Mouse (Mus musculus): Measurements from ENCODE around the gene Gm21969.
A peak's percentile ranks its signal among the peaks of the same experiment; 100 is the strongest.

The Gm21969 gene

DNA sequence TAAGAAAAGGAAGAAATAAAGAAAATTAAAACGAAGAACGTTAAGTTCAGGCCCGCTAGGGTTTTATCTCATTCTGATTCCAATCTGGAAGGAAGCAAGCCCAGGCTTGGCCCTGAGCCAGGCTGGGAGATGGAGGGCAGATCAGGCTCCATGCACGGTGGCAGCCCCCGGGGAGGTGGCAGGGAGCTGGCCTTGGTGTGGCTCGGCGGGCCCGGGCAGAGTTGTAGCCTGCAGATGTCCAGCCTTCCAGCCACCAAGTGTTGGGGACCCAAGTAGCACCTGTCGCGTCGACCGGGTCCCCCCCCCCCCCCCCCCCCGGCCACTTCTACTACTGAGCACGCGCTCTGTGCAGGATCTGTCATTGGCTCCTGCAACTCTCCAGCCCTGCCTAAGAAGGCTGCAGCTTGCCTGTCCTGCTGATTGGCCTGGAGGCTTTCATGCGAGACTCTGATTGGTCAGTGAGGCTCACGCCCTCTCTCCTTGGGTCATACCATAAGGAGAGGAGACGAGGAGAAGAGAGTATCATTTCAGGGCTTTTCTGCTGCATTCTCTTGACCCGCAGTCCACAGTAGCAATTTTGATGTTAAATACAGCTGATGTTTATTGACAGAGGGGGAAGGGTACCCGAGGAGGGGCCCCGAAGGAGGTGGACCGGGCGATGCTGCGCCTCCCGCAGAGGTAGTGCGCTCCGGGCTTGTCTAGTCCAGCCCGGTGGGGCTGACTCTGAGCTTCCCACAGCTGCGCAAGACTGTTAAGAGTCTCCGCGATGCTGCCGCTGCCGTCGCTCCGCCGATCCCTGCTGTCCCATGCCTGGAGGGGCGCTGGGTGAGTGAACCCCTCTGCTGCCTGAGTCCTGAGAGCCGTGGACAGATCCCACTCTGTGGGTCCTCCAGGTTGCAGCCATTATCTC, 19.6 kb downstream of the Gm21969 start, which contains the start of gene Aldh4a1:
Aldh4a1 (plus strand) TSS at position 494 of the 910 bp plus-strand sequence.
- peak; percentile 87 for DNase-seq

DNA sequence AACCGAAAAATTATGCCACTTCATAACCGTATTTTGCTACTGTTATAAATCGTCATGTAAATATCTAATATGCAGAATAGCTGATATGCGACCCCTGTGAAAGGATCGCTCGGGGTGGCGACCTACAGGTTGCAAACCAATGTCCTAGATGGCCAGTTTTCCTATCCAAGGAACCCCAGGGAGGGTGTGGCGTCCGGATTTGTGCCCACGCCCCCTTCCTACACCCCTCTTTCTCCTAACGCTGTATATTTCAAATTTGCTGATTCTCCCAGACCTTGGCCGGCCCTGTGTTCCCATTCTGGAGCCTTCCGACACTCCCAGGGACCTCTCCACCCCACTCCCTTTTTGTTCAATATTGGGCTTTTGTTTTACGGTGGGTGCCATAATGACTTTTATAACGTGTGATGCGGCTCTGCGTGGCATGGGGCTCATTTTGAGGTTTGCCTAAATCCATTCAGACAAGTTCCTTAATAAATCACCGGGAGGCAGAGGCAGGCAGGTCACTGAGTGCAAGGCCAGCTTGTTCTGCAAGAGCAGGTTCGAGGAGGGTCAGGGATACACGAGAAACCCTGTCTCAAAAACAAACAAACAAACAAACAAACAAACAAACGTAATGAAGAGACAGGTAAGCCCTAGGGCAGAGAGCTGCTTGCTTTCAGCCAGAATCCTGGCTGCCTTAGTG, 20.6 kb downstream of the Gm21969 start:
- no peak for DNase-seq

DNA sequence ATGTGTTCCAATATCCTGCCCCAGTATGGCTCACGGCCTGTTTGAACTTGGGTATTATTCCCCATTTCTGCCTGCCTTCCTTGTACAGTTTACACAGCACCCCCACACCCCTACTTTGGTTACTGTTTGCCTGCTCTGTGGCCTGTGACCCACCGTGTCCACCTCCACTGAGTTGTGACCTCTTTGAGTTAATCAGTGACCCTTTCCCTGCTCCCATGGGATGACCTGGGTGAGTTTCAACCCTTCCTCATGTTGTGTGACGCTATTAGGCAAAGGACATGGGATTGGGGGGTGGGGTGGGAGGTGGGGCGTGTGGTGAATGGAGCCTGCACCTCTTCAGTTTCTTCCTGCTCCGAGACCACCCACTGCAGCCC, 21.1 kb downstream of the Gm21969 start:
- no peak for DNase-seq

DNA sequence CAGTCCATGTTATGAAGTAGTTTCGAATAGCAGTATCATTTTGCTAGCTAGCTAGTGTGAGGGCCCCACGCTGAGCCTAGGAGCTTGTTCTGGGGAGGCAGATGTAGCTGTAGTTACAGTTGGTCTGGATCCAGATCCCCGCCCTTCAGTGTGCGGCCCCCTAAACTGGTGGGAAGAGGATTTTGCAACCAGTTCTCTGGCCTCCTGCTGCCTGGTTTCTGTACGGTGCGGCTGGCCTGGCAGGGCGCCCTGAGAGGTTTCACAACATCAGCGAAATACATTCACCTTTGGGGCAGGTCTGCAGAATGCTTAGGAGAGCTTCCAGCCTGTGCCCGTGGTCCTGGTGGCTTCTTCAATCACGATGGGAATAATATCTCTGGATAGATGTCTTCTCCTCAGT, 21.7 kb downstream of the Gm21969 start:
- no peak for DNase-seq

DNA sequence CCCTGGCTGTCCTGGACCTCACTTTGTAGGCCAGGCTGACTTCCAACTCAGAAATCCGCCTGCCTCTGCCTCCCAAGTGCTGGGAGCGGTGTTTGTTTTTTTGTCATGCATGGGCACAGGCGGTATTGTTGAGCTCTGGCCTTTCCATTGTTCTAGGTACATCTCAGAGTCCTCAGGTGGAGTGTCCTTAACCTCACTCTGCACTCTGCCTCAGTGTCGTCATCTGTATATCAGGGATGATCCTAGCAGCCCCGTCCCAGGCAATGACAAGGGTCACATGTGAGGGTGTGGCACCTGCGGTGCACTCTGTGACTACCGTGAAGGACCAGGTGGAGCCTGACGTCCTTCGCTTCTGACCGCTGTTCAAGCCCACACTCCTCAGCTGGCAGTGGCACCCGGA, 24.4 kb downstream of the Gm21969 start:
- DNase-seq, result no peak

DNA sequence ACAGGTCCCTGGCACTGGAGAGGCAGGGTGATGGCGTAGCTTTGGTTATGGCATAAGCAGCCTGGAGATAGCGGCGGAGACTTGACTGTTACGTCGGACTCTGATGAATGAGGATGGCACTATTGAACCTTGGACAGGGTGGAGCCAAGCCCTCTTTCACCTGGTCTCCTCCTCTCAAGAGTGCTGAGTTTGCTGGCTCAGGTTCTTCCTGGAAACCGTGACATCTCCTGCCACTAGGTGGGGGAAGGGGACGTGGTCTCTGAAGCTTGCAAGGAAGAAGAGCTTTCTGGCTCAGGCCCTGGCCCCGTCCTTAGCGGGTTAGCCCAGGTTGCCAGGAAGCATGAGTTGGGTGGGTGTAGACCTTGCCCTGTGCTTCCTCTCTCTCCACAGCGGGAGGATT, 27.2 kb downstream of the Gm21969 start:
- DNase-seq, result no peak

DNA sequence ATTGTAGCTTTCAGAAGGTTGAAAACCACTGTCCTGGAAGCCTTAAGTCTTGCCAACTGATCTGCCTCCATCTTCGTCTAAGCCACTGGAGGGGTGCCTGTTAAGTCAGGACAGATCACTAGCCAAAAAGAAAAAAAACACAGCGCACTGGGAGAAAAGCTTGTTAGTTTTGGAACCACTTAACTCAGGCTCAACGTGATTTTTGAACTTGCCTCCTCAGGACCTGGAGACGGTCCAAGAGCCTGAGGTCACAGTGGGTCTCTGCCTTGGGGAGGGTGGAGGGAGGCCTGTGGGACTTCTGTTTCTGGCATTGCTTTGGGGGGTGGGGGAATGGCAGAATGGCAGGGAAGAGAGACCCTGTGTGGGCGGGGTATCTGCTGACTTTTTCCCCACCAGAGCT, 28.2 kb downstream of the Gm21969 start:
- no peak for DNase-seq

DNA sequence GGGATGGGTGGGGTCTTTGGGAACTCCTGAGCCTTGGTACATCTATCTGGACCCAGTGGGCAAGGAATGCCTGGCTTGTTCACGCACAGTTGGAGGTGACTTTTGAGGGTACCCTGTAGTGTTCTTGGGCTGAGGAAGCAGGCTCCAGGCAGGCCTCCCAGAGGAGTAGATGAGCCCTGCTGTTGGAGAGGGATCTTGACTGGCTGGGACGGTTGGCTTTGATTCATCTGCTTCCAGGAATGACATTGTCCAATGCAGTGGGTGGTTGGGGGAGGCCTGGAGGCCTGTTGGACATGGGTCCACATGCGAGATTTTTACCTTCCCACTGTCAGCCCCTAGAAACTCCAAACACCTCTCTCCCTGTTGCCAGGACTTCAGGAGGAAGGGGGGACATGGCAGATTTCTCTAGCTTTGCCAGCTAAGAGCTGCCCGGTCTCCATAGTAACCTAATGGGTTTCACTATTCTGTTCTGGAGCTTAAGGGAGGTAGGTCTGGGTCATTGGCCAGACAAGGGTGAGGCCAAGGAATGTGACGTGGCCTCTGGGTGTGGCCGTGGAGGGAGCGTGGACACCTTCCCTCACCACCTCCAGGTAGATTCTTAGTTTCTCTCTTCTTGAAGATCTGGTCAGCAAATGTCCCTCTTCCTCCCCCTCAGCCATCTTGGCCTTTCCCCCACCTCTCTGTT, 28.7 kb downstream of the Gm21969 start:
- no peak for DNase-seq

DNA sequence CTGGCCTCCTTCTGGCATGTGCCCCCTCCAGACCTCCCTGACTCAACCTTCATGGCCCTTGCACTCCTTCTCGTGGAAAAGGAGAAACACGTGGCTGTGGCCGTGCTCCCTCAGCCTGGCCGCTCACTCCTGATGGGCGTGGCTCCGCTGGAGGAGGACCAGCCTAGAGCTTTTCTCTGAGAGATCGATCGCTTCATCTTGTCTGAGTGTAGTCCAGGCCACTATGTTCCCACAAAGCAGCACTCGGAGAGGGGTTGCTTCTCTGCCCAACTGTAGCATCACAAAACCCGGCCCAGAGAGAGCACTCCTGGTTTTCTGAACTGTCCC, 29.2 kb downstream of the Gm21969 start:
- no peak for DNase-seq

DNA sequence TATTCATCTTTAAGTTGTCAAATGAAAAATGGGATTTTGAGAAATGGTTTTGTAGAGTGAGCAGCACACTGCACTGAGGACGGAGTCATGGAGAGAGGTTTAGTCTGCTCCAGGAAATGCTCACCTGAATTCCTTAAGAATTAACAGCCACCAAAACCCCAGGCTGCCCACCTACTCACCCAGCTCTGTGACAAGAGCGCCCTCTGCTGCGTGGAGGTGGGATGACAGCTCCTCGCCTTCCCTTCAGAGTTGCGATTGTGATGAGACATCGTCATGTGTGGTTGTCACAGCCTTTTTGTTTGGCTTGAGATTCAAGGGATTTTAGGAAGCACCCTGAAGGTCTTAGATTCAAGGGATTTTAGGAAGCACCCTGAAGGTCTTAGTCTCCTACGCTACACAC, 33.4 kb downstream of the Gm21969 start:
- peak; percentile 82 for DNase-seq

DNA sequence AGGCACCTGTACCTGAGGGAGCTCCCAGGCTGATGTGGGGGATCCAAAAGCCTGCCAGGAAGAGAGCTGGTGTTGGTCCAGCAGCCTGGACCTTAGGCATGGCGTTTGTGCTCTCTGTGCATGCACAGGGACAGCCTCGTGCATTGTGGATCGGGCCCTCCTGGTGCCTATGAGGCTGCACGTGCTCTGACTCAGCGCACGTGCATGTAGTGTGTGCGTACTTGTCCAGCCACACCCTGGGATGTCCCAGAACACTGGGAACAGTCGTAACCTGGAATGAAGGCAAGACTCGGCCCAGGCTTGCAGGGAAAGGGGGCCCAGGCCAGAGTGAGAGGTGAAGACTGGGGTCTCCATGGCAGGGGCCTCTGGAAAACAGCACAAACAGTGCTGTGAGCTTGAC, 34.9 kb downstream of the Gm21969 start:
- no peak for DNase-seq

DNA sequence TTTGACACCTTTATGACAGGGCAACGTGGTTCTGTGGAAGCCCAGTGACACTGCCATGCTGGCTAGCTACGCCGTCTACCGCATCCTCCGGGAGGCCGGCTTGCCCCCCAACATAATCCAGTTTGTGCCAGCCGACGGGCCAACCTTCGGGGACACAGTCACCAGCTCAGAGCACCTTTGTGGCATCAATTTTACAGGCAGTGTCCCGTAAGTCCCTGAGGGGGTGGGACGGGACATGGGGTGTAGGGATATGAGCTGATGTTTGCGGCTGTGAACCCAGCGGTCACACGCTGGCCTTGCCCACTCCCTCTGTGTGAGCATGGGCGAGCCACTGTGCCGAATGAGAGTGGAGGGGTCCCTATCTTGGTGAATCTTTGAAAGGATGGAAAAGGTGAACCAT, 35.4 kb downstream of the Gm21969 start:
- peak; percentile 6 for DNase-seq

DNA sequence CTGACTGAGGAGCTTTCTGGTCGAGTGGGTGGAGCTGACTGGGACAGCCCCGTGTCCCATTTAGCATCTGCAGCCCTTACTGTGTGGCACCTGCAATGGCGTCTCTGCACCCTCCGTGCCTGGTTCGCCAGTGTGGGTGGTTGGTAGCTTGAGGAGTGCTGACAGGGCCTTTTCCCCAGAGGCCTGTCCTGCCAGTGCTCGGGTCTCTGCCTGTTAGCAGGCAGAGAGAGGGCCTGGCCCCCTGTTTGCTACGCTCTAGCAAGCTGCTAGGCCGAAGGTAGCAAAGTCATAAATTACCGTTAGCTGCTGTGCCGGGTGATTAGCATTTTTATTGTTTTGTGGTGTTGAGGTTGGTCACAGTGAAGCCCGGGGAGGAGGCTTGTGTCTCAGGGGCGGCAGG, 36.8 kb downstream of the Gm21969 start:
- no peak for DNase-seq

DNA sequence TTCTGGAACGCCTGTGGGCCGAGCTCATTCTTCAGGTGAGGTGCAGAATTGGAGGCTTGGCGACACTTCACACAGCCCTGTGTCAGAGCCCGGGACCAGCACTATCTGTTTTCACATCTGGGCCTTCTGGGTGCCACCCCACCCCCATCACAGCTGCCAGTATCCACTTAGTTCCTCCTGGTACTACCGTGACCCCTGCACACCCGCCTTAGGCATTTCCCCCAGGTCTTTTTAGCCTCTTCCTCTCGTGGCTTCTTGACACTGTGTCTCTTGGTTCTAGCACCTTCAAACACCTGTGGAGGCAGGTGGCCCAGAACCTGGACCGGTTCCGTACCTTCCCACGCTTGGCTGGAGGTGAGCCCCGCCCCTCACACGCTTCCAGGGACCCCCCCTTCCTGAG, 37.3 kb downstream of the Gm21969 start:
- DNase-seq, result no peak

DNA sequence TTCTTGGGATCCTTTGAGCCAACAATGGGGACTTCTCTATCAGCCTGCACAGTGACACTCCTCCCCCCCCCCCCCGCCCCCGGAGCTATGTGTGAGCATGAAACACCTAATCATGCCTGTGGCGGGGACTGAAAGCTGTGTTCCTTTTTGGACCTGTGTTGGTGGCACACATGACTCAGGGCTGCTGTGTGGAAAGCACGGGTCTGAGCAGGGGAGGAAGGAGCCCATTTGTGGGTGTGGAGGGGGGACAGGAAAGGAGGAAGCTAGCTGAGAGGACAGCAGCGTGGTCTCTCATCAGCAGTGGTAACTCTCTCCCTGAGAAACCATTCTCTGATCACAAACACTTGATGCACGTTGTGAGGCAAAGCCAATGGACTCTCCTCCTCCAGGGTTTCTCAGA, 37.8 kb downstream of the Gm21969 start:
- DNase-seq, result no peak

DNA sequence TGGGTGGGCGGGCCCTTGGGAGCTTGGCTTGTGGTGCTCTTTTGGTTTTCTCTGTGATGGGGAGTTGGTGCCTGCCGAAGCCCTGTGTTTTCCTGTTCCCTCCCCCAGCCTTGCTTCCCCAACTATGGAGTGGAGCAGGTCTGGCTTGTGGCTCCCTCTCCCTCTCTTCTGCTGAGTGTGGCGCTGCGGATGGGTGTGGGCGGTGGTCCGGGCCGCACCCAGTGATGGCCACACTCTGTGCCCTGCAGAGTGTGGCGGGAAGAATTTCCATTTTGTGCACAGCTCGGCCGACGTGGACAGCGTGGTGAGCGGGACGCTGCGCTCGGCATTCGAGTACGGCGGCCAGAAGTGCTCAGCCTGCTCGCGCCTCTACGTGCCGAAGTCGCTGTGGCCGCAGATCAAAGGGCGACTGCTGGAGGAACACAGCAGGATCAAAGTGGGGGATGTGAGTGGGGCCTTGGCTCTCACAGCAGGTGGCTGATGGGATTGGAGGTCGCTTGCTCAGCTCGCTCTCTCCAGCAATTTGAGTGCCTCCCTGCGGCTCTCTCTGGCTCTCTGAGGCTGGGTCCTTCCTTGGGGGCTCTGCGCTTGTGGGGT, 38.9 kb downstream of the Gm21969 start:
- no peak for DNase-seq

DNA sequence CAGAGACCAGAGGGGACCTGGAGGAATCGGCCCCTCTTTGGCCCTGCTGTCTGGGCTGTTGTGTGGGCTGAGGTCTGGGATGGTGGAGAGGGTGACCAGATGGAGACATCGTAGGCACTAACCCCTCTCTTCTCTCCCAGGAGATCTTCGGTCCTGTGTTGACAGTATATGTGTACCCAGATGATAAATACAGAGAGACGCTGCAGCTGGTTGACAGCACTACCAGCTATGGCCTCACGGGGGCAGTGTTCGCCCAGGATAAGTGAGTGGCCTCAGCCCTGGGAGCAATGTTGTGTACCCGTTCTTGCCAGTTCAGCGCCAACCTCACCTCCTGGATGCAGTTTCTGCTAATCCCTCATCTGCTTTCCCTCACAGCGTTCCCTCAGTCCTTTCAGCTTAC, 41.0 kb downstream of the Gm21969 start:
- DNase-seq, result peak; percentile 80

DNA sequence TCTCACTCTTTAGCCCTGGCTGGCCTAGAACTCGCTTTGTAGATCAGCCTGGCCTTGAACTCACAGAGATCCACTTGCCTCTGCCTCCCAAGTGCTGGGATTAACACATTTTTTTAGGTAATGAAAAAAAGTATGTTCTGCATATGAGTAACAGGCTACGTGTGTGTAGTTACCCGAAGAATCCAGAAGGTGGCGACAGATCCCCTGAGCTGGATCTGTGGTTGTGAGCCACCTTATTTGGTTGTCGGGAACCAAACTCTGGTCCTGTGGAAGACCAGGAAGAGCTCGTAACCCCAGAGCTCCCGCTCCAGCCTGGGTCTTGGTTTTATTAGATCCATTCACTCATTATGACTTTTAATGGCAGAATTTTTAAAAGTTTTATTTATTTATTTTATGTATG, 43.9 kb downstream of the Gm21969 start:
- DNase-seq, result no peak

DNA sequence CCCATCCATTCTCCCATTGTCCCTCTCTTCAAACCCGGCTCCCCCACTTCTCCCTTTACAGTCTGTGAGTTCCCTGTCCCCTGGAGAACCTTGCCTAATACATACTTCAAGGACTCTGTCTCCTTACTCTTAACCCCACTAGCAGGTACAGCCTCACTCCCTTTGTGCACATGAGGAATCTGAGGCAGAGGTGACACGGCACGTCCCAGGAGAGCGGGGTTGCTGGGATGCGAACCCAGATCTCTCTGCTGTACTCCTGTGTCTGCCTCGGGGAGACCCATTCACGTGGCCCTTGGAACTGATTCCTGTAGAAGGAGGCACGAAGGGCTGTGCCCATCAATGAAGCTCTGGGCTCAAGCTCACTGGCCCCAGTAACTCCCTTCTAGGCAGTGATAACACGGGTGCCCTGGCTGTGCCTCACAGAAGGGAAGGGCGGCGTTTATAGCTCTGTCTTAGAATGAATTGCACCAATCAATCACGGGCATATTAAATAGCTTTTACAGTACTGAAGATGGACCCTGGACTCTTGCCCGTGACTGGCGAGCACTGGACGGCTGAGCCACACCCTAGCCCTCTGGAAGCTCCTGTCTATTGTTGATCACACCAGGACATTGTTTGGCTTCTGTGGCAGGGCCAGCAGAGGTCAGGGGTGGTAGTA, 47.2 kb downstream of the Gm21969 start:
- DNase-seq, result no peak

DNA sequence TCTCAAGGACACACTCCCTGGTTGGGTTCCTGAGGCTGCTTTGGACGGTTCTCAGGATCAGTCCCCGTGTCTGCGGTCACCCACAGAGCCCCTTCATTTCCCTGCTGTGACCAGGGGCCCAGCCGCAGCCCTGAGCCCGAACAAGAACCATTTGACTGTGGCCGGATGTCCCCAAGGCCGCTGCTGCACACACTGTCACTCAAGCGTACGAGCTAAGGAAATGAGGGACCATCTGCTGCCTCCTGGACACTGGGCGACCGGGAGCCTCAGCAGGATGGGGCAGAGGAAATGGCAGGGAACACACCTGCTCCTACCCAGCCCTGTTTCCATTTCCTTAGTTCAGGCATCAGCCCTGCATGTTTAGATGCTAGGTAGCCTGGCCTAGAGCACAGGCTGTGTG, 47.9 kb downstream of the Gm21969 start:
- DNase-seq, result no peak

DNA sequence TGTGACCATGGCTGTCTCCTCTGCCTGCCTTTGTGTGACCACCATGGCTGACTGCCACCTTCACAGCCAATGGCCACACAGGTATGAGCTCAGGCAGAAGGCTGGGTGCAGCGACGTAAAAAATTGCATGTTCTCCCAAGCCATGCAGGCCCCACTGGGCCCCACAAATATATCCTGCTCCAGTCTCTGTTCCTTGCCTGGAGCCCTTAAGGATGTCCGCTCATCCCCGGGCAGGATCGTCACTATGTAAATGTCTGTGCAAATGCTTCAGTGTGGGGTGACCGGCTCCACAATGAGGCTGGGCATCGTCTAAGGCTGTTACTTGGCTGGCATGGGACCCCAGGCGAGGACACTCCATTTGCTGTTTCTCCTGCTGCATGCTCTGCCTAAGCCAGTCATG, 50.3 kb downstream of the Gm21969 start, which contains the start of gene Tas1r2:
Tas1r2 (plus strand) TSS at position 301 of the 400 bp plus-strand sequence.
- DNase-seq, result no peak

DNA sequence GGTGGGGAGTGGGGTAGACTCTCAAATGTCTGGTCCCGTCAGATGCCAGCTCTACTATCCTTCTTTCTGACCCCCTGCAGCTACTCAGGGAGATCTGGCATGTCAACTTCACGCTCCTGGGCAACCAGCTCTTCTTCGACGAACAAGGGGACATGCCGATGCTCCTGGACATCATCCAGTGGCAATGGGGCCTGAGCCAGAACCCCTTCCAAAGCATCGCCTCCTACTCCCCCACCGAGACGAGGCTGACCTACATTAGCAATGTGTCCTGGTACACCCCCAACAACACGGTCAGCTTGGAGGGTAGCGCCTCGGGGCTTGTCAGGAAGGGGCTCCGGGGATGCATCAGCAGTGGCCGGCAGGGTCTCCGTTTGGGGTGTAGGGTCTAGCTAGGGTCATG, 58.9 kb downstream of the Gm21969 start:
- no peak for DNase-seq

DNA sequence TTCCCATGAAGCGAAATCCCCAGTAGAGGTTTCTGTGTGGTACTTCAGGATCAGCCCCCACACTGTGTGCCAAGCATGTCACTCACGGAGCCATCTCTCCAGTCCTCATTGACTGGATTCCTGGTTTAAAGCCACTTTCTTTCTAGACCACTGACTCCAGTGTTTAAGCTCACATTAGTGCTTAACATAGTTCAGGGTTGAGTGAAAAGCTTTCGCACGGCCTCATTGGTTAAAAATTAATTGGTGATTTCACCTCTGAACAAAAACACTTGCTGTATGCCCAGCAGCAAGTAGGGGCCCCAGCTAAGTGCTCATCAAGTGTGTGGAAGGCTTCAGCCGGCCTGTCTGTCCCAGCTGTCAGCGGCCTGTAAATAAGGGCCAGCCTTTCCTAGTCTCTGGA, 64.6 kb downstream of the Gm21969 start:
- no peak for DNase-seq

Measured in cerebellum, adult 8-10 months (tissue).